33 mouse cellular contexts compared by ENCODE assay signal in the genomic region with DNA sequence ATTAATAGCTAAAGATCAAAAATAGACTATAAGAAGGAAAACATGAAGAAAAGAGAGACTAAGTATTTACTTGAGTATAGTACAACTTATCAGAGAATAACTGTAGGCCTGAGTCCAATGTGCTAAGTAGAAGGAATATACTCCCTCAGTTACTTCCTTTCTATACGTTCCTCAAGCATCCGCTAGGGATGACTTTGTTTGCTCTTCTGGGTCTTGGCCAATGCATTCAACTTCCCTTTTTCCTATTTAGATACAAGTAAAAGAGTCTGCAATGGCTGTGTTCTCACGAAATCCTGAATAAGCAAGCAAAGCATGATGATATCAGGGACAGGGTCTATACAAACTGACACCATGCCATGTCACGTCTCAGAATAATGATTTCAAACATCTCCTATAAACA.
DNase-seq lines count a peak whose midpoint lies in the region; ATAC-seq lines count a peak whose summit lies in the region.
"Had no signal": no experiment of that assay in that cellular context is flagged by ENCODE, and none has a peak within 500 bp of the region (broad histone marks: within the 10 kb centered on the region; RNA-seq: fewer than 3 reads in every experiment).

No protein-coding gene starts in this region.

- H3K27me3 ChIP-seq in midbrain, embryonic 11.5 days (ENCODE audit: control insufficient read depth, insufficient read depth, low read length): no peaks in the 10 kb centered on the region
- H3K27me3 ChIP-seq in midbrain, embryonic 15.5 days (replicated peaks): no peaks in the 10 kb centered on the region
- H3K27me3 ChIP-seq: CH12.LX; heart, embryonic 12.5 days; hindbrain, embryonic 15.5 days; limb, embryonic 15.5 days; liver, embryonic 15.5 days; neural tube, embryonic 12.5 days; Patski had no signal

- no peak for ATAC-seq in midbrain, embryonic 11.5 days (ENCODE audit: low FRiP score)
- no peak for ATAC-seq in midbrain, embryonic 15.5 days (replicated peaks)
- peak; percentile 88 for ATAC-seq in common myeloid progenitor, adult 5-6 weeks (replicated peaks; ENCODE audit: low read depth, poor library complexity, severe bottlenecking)
- ATAC-seq in megakaryocyte, adult 5-6 weeks (ENCODE audit: poor library complexity, severe bottlenecking): peak; percentile 96
- ATAC-seq: forebrain, embryonic 14.5 days; inflammation-experienced regulatory T-cells, adult 6 months; midbrain, embryonic 16.5 days had no signal

- no peaks in the 10 kb centered on the region for H3K9me3 ChIP-seq in midbrain, embryonic 11.5 days (ENCODE audit: control insufficient read depth, low read length)
- H3K9me3 ChIP-seq in midbrain, embryonic 15.5 days: no peaks in the 10 kb centered on the region
- H3K9me3 ChIP-seq: heart, embryonic 12.5 days; hindbrain, embryonic 15.5 days; limb, embryonic 10.5 days; limb, embryonic 15.5 days; liver, embryonic 15.5 days; neural tube, embryonic 12.5 days had no signal

- no peaks in the 10 kb centered on the region for H3K36me3 ChIP-seq in midbrain, embryonic 11.5 days (ENCODE audit: control insufficient read depth, insufficient read depth, low read length)
- no peaks in the 10 kb centered on the region for H3K36me3 ChIP-seq in midbrain, embryonic 15.5 days (replicated peaks)
- H3K36me3 ChIP-seq: heart, embryonic 12.5 days; hindbrain, embryonic 15.5 days; limb, embryonic 10.5 days; limb, embryonic 15.5 days; liver, embryonic 15.5 days; neural tube, embryonic 12.5 days had no signal

- 85% methylated on average over 4 of the region's 4 CpGs for WGBS in midbrain, embryonic 11.5 days
- WGBS in midbrain, embryonic 15.5 days: 88% methylated on average over 4 of the region's 4 CpGs

- H3K9ac ChIP-seq in midbrain, embryonic 11.5 days (ENCODE audit: low read length): no peak overlapping the region
- no peak overlapping the region for H3K9ac ChIP-seq in midbrain, embryonic 15.5 days
- H3K9ac ChIP-seq: heart, embryonic 12.5 days; hindbrain, embryonic 15.5 days; limb, embryonic 15.5 days; liver, embryonic 15.5 days; neural tube, embryonic 12.5 days had no signal

- peak; percentile 44 for DNase-seq in midbrain, embryonic 11.5 days (ENCODE audit: low spot score, missing footprints)
- DNase-seq in spleen, postnatal 10 days (ENCODE audit: low spot score in 2 of 2): no peak
- no peak for DNase-seq in right cerebral cortex, postnatal 36 days (ENCODE audit: low spot score in 2 of 2)
- no peak for DNase-seq in cerebellum, postnatal 4 days (ENCODE audit: low spot score in 2 of 2)
- DNase-seq: adrenal gland, postnatal 10 days; cerebellum, adult 11 months; cerebellum, adult 9-10 months; gastrocnemius, adult 2 months; gastrocnemius, postnatal 36 days; heart, adult 2 months; heart, postnatal 4 days; kidney, adult 11 months; kidney, postnatal 14 days; layer of hippocampus, adult 9-11 months; lung, postnatal 14 days; retina, postnatal 1 day; right cerebral cortex, postnatal 14 days; thymus, postnatal 14 days had no signal

- H3K4me2 ChIP-seq in midbrain, embryonic 11.5 days: no peak overlapping the region
- H3K4me2 ChIP-seq in midbrain, embryonic 15.5 days: no peak overlapping the region
- H3K4me2 ChIP-seq: heart, embryonic 12.5 days; hindbrain, embryonic 15.5 days; limb, embryonic 15.5 days; liver, embryonic 15.5 days; neural tube, embryonic 12.5 days had no signal

- peaks cover 11% of the 10 kb centered on the region for H3K4me1 ChIP-seq in midbrain, embryonic 11.5 days (ENCODE audit: control insufficient read depth, insufficient read depth, low read length)
- peaks cover 9% of the 10 kb centered on the region for H3K4me1 ChIP-seq in midbrain, embryonic 15.5 days
- H3K4me1 ChIP-seq: heart, embryonic 12.5 days; hindbrain, embryonic 15.5 days; limb, embryonic 10.5 days; limb, embryonic 15.5 days; liver, embryonic 15.5 days had no signal

- H3K4me3 ChIP-seq in midbrain, embryonic 11.5 days (ENCODE audit: low read depth, low read length): no peak overlapping the region
- no peak overlapping the region for H3K4me3 ChIP-seq in midbrain, embryonic 15.5 days
- H3K4me3 ChIP-seq: gastrocnemius, adult 2 months; heart, adult 2 months; heart, embryonic 12.5 days; hindbrain, embryonic 15.5 days; limb, embryonic 10.5 days; limb, embryonic 15.5 days; liver, embryonic 15.5 days; myocyte; neural tube, embryonic 12.5 days had no signal

- no peak overlapping the region for H3K27ac ChIP-seq in midbrain, embryonic 11.5 days (ENCODE audit: low read depth, low read length)
- no peak overlapping the region for H3K27ac ChIP-seq in midbrain, embryonic 15.5 days
- H3K27ac ChIP-seq: heart, adult 2 months; hindbrain, embryonic 15.5 days; limb, embryonic 10.5 days; limb, embryonic 15.5 days; liver, embryonic 15.5 days; neural tube, embryonic 12.5 days had no signal

Comparison
In these comparisons a context has a peak if more than half of its experiments do, and no peak if none do; other contexts are left out.
1. ATAC-seq: peak in common myeloid progenitor, adult 5-6 weeks (single experiment) and megakaryocyte, adult 5-6 weeks (single experiment); none in midbrain, embryonic 11.5 days (single experiment) and midbrain, embryonic 15.5 days (single experiment).